Mouse (Mus musculus): Measurements from ENCODE around the gene Wdr70.

Wdr70 gene

DNA sequence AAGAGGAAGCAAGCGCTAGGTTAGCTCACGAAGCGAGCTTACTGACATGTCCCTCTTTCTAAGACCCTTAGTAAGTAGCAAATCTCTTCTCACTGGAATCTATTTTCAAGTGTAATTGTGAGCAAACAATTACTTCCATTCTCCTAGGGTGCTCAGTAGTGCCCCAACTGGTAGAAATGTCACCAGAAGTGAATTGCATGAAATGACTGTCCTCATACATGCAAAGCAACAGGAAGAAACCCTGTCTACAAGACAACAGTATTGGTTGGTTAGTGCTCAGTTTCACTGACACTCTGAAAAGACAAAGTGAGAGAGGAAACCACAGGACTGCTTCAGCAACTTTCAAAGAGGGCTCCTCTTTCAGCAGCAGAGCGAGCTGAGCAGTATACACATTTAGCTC lies 173.6 kb downstream of the Wdr70 start:
- no peak for DNase-seq

DNA sequence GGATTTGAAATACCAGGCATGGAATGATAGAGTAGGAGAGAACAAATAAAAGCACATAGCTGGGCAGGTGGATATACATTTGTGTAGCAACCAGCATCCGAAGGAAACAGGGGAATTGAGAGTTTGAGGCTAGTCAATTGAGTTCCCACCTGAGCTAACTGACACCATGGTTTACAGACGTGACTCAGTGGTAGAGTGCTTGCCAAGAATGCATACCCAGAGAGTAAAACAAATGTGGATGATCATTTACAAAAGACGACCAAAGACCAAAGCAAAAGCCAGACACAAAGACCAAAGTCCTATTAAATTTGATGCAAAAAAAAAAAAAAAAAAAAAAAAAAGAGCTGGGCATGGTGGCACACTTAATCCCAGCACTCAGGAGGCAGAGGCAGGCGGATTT lies 175.7 kb downstream of the Wdr70 start:
- peak in 1 of 2 experiments; percentile 30 for DNase-seq

GRCm38 (mm10) chr15:7922291-7923037 lies 176.5 kb downstream of the Wdr70 start:
- DNase-seq, result peak in 1 of 2 experiments; percentile 23

GRCm38 (mm10) chr15:7921124-7921523 lies 177.9 kb downstream of the Wdr70 start:
- no peak for DNase-seq

DNA sequence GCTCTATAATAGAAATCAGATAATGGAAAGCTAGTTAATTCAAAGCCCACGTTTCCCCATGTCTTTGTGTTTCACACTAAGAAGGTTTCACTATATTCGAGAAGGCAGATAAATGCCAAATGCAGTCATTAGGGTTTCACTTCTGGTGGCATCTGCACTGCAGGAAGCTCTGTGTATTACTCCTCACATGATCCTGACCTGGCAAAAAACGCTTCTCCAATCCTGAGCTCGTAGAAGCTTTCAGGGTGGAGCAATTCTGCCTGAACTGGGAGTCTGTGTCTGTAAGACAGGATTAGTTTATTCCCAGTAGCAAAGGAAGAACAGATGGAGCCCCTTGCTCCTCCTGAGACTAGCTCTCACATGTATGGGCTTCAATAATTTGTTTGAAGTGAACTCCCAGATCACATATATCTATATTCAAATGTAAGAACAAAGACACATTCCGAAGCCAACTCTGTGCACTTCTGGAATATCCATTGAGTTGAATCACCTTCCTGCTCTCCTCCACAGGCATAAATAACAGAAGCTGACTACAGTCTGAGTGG lies 192.4 kb downstream of the Wdr70 start:
- DNase-seq, result no peak

- DNase-seq, result no peak
Observed at GRCm38 (mm10) chr15:7899286-7899685, 199.7 kb downstream of the Wdr70 start.

- no peak for DNase-seq
Observed at GRCm38 (mm10) chr15:7891547-7892282, 207.3 kb downstream of the Wdr70 start.

DNA sequence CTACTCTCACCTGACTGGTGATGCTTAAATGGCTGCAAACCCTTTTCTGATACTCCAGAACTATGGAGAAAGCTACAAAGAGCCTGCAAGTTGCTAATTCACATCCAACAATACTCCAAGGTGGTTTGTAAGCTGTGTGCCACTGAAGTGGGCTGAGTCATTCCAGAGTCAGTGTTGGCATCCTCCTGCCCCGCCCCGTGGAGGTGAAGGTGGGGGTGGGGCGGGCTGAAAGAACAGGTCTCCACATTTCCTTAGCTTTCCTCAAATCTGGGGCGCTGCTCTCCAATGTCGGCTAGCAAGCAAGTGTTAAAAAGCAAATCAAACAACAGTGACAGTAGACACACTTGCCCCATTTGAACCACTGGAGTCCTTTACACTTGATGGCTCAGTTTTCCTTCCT lies 208.7 kb downstream of the Wdr70 start:
- DNase-seq, result no peak

GRCm38 (mm10) chr15:7889362-7889674 lies 209.7 kb downstream of the Wdr70 start:
- DNase-seq, result no peak

- DNase-seq, result no peak
Observed at GRCm38 (mm10) chr15:7888617-7889361, 210.2 kb downstream of the Wdr70 start.

DNA sequence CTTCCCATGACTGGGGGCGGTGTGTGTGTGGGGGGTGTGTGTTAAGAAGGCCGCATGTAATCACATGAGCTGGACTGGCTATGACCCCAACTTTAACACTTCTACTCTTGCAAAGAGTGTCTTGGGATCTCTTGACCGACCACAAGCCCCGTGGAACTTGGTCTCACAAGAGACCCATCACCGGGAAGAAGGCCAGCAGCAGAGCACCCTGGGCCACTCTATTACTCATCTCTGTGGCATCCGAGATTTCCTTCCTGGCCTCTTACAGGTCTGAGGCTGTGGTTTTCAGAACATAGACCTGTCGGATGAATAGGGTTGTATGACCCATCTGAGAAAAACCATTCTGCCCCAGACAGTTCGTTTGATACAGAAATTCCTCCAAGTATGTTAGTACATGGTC lies 212.4 kb downstream of the Wdr70 start:
- DNase-seq, result no peak

- no peak for DNase-seq
Observed at GRCm38 (mm10) chr15:7885106-7885505, 213.9 kb downstream of the Wdr70 start.

- DNase-seq, result no peak
Observed at GRCm38 (mm10) chr15:7884181-7884580, 214.8 kb downstream of the Wdr70 start.

GRCm38 (mm10) chr15:7879956-7880355 lies 219.1 kb downstream of the Wdr70 start:
- DNase-seq, result no peak

- no peak for DNase-seq
Observed at GRCm38 (mm10) chr15:7878861-7879260, 220.1 kb downstream of the Wdr70 start.

- DNase-seq, result no peak
Observed at GRCm38 (mm10) chr15:7877560-7878467, 221.2 kb downstream of the Wdr70 start.

DNA sequence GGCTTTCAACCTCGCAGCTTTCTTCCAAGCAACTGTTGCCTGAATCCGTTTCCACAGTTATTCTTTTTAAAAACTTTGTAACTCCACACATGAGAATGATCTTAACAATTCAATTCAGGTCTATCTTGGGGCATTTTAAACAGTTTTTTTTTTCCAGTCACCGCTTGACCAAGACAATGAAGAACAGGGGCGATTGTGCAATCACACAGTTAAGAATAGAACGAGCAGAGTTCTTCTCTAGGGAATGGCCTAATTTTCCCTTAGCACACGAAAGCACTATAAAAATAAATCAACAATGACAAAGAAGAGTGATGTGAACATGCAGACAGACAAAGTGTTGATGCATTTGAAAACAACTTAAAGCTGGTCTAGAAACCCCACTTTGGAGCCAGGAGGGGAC lies 223.1 kb downstream of the Wdr70 start:
- no peak for DNase-seq

GRCm38 (mm10) chr15:7872473-7872872 lies 226.5 kb downstream of the Wdr70 start:
- DNase-seq, result no peak

DNA sequence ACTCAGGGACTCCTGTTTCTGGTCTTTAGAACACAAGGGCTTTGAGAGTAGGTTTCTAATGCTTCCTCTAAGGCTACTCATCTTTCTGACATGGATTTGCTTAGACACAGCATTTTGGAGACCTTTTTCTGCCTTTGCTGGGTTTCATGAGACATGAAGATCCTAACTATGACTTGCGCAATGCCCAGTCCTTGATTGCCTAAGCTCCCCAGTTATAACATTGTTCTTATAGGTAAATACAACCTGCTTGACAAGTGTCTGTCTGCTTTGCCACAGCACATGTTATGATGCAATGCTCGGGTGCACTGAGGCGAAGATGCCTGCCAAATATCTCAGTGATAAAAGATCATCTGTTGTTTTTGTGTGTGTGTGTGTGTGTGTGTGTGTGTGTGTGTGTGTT lies 233.7 kb downstream of the Wdr70 start:
- no peak for DNase-seq

DNA sequence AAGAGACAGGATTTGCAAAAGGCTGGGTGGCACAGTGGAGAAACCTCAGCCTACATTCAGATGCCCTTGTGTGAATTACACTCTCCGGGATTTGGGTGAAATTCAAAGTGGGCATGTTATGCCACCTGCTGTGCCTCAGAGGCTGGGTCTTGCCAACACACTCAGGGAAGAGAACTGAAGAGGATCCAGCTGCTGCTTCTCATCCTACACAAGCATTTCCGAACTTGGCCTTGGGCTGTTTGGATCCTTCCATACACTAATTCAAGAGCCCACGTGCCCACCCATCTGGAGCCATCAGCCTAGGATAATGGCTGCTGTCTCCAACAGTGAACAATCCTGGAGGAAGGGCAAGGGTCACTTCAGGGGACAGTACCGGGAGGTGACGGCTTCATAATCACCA lies 235.7 kb downstream of the Wdr70 start:
- no peak for DNase-seq

- DNase-seq, result no peak
Observed at GRCm38 (mm10) chr15:7862890-7863289, 236.1 kb downstream of the Wdr70 start.

DNA sequence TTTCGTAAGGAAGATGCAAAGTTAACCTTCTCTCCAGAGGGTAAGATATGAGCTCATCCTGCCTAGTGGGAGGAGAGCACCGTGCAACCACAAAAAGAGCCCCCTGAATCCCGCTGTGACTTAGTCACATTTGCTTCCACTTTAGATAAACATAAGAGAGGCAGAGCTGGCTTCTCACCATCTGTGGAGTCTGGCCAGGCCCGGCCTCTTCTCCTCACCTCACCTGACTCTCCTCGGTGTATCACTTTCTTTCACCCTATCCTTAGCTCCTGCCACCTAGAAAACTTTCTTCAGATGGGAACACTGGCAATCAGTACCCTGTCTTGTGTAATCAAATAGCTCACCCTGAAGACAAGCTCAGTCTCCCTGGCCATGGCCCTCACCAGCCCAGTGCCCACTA lies 240.2 kb downstream of the Wdr70 start:
- no peak for DNase-seq

DNA sequence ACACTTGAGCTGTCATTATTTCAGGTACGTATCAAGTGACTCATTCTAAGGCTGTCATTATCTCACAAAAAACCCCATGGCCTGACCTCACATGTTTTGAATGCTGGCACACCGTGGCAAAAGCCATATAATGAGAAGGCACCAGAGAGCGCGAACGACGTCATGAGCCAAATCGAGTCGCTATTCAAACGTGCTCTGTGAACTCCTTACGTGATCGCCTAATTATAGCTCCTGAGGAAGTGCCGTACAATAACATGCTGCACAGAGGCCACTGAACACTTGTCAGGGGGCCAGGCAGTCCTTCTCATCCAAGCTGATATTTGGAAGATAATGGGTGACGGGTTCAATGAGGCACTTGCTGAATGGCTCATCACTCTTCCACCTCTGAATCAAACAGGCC lies 241.6 kb downstream of the Wdr70 start:
- DNase-seq, result no peak
